Mouse (Mus musculus): ENCODE results near the gene Pkd1l1.

DNA sequence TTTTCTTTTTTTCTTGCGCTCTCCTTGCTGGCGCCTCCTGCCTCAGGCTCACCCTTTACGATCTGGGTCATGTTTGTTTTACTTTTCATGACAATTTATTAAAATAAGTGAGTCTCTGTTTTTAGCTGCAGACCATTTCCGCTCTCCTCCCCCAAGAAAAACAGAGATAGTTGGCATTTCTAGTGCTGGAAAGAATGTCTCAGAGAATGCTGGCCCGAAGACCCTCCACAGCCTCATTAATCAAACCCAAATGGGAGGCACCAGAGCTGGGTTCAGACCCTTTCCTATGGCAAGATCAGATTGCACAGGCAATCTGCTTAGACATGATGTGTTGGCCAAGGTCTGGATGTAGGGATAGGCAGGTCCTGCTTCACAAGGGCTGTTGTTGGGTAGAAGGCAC, 175.6 kb downstream of the Pkd1l1 start:
- TF ChIP-seq POLR2A (IDR thresholded peaks at IDR 0.05; ENCODE audit: control insufficient read depth, low read depth, low read length) (no peak), CTCF (IDR thresholded peaks at IDR 0.05; ENCODE audit: control insufficient read depth, insufficient read depth, insufficient replicate concordance, low read depth, low read length) (no peak)

All from testis, adult 2 months (tissue).